Mouse (Mus musculus) CH12F3 (cell line): Measurements from ENCODE around the gene Zfp59.
"Not testable (repeated sequence)": the region's sequence is repeated elsewhere in the genome, so short reads cannot be mapped to it uniquely, and the experiment has no call there.

Experiments
- in situ Hi-C: fragments of 300-500 bp; cut with MboI; formaldehyde crosslinking; loops from 2 replicates; pipeline ENCODE4 v1.14.3; 2020; ENCODE audit warnings: low sequenced_read_pairs

Gene Zfp59

DNA sequence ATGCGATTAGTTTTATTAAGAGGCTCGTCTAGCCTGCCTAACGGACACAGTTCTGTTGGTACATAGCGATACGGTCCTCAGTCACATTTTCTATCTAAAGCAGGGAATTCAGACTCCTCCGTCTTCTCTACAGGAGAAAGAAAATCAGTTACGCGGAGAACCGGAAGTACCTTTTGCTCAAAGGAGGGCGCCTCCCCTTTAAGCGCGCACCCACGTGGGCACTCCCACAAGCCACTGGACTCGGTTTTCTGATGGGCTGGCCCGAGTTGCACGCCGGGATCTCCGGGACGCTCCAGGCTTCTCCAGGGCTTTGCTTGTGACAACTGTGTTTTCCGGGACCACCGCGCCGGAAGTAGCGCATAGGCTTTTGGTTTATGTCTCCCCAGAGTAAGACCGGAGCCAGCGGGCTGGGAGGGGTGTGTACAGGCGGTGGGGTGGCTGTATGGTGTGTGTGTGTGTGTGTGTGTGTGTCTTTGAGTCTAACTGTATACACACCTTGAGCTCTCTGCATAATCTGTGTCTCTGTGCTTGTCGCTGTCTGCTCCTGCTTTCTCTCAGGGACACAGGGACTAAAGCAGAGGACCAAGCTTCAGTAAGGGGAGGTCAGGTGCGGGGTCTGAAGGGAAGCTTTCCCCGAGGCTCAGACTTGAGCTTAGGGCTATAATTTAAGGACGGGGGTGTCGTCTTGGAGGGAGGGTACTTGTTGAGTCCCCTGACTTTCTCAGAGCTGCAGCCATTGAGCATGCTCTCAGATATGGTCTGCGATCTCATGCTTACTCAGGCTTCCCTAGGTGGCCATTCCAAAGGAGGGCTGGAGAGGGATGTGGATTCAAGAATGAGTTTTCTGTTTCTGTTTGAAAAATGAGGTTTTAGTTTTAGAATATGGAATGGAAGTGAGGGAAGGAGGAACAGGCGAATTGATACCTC, at the start of gene Zfp59:
Zfp59 (plus strand) TSS at position 285 of the 927 bp plus-strand sequence.
- in situ Hi-C loops = no loop called here

DNA sequence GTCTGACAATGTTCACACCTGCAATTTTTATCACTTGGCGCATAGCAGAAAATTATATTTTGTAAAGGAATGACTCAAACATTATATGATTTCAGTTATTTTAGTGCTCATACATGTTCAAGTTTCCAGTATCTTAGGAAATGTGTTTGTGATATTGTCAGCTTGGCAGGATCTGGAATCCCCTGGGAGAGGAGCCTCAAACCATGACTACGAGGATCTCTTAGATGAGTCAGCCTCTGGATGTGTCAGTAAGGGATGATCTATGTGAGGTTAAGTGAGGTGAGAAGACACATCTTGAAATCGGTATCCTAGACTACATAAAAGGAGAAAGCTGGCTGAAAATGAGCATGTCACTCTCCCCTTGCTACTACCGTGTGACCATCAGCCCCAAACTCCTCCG, 49.1 kb upstream of the Zfp59 start:
- in situ Hi-C loops = no loop called here

DNA sequence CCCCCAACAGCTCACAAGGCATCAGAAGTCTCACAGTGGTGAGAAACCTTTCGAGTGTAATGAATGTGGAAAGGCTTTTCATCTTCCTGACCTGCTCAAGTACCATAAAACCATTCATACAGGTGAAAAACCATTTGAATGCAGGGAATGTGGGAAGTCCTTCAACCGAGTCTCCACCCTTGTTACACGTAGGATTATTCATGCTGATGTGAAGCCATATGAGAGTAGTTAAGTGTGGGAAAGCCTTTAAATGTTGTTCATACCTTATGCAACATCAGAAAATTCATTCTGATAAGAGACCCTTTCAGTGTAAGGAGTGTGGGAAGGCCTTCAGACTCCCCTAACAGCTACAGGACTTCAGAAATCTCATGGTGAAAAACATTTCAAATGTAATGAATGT, 44.5 kb upstream of the Zfp59 start:
- in situ Hi-C loops = not testable (repeated sequence)

DNA sequence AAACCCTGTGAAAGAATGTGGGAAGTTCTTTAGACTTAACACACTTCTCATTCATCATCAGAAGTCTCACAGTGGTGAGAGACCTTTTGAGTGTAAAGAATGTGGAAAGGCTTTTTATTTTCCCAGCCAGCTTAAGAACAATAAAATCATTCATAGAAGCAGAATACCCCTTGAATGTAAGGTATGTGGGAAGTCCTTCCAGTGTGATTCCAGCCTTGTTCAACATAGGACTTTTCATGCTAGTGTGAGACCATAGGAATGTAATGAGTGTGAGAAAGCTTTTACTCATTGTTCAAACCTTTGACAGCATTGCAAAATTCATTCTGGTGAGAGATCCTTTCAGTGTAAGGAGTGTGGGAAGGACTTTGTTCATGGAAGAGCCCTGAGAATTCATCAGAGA, 43.8 kb upstream of the Zfp59 start:
- in situ Hi-C loops = no loop called here

DNA sequence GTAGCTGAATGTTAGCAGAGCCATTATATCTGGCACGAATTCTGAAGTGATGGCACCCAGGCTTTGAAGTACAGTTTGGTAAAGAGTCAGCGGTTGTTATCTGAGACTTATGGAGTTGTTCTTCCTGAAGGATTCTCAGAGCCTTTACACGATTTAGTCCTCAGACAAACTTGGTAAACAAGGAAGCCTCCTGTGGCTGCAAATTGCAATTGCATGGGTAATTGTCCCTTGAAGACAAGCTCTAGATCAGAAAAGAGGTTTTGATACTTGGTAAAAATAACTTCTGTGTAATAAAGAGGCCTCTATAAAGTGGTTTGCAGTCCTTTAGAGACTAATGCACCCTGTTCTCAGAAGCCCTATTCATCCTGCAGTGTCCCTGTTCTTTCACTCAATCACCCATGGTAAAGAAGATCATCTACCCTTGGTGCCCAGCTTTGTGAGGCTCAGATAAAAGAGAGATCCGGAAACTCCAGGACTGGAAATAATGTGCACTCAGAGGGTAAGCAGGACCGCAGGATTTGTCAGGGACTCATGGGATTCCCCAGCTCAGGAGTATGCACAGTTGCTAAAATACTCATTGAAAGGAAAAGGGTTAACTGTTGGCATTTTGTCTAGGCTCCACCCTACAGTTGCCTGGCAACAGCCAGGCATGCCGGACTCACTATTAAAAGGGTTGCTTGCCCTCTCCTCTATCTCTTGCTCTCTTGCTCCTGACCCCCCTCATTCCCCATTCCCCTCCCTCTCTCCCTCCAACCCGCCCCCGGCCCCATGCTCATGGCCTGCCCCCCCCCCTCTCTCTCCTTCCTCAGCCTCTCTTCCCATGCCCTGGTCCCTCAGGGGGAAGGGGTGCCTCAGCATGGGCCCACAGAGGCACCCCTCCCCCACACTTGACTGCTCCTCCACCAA, 40.2 kb upstream of the Zfp59 start:
- in situ Hi-C loops = no loop called here

DNA sequence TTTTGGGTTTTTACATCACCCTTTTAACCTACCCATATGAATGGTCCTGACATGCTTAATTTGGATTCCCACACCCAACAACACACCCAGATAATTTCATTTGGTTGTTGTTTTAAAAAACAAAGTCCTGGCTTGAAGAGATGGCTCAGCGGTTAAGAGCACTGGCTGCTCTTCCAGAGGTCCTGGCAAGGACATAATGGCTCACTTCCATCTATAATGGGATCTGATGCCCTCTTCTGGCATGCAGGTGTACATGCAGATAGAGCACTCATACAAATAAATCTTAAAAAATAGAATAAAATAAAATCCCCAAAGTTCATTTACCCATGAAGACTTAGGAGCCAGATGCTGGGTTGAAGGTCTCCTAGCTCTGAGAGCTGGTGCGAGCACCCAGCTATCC, 37.3 kb upstream of the Zfp59 start:
- in situ Hi-C loops = no loop called here

DNA sequence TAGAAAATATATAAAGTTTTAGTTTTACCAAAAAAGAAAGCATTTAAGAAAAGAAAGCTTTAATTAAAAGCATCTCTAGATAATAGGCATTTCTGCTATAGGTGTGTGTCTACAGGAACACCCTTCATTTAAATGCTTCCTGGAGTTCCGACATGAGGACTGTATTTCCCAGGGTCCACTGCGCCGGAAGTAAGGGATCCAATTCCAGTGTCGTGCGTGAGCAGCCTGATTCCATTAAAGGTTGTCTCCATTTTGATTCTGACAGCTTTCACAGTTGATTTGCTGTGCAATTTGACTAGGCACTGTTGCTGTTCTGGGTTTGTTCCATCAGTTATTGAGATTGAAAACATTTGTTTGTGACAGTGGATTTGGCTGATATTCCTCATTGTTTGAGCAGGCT, 35.4 kb upstream of the Zfp59 start:
- in situ Hi-C loops = no loop called here

DNA sequence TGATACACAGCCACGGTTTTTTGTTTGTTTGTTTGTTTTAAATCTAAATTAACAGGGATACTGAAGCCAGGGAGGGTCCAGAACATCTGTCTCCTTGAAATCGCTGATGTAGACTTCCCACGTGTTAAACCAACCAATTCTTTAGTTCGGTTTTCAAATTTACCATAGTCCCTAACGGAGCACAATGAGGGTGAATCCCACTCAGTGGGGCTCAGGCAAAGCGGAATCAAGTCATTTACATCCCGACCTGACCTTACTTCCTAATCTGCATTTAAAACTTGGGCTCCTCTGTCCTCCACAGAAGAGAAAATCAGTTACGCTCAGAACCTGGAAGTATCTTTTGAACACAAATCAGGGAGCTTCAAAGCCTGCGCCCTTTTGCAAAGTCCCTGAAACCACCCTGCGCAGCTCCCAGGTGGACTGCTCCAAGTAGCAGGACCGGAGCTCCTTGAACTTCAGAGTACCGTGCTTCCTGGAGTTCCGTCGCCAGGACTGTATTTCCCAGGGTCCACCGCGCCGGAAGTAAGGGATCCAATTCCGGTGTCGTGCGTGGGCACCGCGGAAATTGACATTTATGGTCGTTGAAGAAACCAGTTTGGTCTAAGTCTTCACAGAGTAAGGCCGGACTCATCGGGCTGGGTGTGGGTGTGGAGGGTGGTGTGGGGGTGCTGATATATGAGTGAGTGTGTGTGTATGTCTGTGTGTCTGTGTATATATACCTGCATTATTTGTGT, 33.9 kb upstream of the Zfp59 start:
- in situ Hi-C loops = no loop called here

DNA sequence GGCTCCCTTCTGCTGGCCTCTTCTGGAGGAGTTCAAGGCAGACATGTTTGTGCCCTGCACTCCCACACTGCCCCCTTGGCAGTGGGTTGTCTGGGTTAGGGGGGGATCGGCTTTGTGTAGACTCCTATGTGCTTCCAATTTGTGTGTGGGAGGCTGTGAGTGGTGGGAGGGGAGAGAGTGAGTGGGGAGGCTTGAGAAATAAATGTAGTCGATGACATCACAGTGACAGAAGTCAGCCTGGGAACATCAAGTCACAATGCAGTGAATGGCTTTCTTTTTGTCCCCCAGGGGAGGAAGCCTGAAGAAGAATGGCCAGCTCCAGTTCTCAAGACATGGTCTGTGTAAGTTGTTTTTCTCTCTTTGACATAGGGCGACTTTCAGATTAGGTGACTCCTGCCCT, 31.5 kb upstream of the Zfp59 start, which contains the start of gene Zfp626:
Zfp626 (plus strand) TSS at position 301 of the 400 bp plus-strand sequence.
- in situ Hi-C loops = not testable (repeated sequence)

DNA sequence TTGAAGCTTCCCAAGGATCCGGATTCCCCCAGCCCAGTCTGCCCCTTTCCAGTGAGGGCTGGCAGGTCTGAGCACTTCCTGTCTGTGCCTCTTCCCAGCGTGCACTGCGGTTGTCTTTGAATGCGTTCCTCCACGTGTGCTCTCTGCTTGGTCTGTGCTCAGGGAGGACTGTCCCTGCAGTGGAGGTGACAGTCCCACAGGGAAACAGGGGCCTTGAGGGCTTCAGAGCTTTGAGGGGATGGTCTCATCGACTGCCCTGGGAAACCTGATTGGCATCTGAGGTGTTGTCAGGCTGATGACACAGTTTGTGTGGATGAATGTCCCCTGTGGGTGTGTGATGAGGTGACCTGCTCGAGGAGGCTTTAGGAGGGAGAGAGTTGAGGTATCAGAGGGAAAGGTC, 31.1 kb upstream of the Zfp59 start:
- in situ Hi-C loops = not testable (repeated sequence)

DNA sequence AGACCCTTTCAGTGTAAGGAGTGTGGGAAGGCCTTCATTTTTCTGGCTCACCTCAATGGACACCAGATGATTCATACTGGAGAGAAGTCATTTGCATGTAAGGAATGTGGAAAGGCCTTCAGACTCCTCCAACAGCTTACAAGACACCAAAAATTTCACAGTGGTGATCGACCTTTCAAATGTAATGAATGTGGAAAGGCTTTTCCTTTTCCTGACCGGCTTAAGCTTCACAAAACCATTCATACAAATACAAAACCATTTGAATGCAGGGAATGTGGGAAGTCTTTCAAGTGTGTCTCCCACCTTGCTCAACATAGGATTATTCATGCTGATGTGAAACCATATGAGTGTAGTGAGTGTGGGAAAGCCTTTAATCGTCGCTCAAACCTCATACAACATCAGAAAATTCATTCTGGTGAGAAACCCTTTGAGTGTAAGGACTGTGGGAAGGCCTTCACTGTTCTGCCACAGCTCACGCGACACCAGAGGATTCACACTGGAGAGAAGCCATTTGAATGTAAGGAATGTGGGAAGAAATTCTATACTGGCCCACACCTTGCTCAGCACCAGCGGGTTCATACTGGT, 19.8 kb upstream of the Zfp59 start:
- in situ Hi-C loops = no loop called here

DNA sequence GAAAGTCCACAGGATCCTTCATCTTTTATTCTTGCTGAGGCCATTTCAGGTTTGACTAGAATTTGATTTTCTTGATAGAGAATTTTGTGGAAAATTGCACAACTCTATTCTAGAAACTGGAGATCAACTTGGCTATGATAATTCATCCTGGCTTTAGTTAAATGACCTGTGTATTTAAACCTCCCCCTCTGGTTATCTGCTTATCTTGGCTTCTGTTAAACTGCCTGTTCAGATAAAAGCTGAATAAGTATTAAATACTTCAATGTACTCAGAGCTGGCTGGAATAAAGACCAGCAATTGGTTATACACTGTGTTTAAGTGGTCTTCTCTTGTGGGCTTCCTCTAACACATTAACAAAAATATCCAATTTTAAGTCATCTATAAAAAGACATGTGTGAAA, 15.8 kb upstream of the Zfp59 start:
- in situ Hi-C loops = no loop called here

DNA sequence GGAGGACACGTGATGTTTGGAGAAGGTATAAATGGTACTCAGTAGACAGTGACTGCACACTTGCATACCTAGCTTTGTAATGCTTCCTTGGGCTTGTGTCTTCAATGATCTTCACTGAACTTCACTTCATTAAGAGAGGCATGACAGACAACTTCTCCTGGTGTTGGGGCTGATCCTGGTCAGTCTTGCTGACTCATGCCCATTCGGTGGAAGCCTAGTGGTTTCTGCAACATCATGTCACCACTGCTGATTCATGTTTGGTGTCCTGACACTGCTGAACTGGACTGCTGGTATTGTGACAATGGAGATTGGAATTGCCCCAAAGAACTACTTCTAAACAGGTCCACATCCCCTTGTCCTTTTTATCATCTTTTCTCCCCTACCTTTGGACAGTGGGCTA, 4.3 kb upstream of the Zfp59 start:
- in situ Hi-C loops = no loop called here

DNA sequence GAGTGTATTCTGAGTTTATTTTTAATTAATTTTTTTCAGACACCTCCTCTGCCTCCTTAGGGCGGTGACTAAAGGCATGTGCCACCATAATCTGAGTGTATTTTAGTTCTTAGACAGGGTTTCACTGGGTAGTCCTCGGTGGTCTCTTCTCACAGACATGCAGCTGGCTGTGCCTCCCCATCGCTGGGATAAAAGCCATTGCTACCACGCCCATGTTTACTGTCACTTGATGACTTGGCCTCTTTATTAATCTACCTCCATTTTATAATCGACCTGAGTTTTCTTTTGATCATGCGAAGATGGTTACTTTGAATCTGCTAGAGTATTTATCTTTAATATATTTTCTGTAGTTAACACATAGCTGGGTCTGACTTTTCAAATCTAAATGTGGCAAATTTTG, 511 bp upstream of the Zfp59 start:
- in situ Hi-C loops = no loop called here

DNA sequence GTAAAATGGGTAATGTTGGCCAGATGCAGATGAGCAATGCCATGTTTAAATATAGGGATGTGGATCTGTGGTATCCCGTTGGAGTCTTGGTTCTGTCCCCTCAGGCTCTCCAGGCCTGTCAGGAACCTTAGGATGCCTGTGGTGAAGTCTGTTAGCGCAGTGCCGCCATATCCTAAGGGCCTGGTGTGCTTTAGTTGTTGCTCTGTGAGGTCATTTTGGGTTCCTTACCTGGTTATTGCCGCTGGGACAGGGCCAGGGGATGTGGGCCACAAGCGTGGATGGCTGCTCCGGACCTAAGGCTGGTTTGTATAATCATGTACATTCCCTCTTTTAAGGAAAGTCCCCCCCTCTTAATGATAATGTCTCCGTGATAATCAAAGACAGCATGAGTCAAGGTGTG, 1.2 kb downstream of the Zfp59 start:
- in situ Hi-C loops = no loop called here

DNA sequence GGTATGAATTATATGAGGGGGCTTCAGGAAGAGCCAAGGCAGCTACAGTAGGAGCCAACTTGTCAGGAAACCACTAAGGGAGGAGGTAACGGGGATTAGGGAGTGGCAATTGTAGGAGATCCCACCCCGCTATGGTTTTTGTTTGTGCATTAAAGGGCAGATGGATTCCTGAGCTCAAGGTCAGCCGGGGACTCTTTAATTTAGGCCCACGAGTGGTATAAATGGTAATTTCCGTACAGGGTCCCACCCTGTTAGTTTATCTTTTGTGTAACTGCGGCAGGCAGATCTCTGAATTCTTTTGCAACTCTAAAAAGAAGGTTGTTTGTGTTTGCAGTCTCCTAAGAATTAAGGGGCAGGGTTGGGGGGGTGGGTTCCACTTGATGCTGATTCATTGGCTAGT, 1.7 kb downstream of the Zfp59 start:
- in situ Hi-C loops = no loop called here

DNA sequence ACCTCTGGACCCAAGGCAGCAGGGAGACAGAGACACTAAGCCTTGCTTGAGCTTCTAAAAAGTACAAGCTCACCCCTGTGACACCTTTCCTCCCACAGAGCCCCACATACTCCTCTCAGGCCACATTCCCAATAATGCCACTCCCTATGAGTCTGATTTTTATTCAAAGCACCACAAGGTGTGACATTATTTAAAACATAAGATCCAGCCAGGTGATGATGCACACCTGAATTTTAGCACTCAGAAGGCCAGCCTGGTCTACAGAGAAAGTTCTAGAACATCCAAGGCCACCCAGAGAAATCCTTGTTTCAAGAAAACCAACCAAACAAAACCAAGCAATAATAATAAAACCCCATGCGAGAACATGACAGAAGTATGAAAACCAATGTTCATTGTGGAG, 18.8 kb downstream of the Zfp59 start, which contains the start of gene Zfp607a:
Zfp607a (plus strand) TSS at position 301 of the 400 bp plus-strand sequence.
- in situ Hi-C loops = no loop called here

DNA sequence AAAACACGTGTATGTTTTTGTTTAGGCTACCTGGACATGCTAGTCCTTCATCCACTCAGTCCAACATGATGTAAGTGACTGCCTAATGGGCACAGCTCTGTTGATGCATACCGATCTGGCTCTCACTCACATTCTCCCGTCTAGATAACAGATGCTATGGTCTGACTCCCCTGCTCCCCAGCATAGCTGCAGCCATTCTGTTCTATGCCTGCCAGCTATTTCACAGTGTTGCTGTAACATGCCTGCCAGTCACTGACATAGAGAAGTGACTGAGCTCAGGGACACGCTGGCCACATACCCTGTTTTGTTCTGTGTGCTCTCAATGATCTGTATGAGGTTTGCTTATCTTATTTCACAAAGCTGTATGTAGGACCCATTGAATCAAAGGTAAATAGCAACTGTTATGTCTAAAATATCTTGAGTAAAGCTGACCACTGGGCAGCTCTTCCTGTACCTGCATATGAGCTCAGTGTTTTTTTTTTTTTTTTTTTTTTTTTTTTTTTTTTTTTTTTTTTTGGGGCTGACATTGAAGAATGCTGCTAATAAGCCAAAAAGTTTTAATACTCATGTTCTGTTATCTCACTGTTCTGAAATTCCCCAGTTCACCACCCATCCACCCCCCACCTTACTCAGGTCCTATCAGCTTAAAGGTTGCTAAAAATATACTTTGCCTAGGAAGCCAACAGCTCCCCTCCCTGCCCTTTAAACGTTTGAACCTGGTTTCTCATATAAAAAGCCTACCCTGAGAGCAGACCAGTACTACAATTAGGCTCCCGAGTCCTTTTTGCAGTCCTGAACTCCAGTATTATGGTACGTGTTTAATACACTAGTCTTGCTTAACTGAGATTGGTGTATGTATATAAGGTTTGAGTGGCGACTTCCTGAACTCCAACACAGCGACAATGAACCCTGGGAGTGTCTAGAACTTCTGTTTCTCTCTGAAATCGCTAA, 21.2 kb downstream of the Zfp59 start:
- in situ Hi-C loops = no loop called here

DNA sequence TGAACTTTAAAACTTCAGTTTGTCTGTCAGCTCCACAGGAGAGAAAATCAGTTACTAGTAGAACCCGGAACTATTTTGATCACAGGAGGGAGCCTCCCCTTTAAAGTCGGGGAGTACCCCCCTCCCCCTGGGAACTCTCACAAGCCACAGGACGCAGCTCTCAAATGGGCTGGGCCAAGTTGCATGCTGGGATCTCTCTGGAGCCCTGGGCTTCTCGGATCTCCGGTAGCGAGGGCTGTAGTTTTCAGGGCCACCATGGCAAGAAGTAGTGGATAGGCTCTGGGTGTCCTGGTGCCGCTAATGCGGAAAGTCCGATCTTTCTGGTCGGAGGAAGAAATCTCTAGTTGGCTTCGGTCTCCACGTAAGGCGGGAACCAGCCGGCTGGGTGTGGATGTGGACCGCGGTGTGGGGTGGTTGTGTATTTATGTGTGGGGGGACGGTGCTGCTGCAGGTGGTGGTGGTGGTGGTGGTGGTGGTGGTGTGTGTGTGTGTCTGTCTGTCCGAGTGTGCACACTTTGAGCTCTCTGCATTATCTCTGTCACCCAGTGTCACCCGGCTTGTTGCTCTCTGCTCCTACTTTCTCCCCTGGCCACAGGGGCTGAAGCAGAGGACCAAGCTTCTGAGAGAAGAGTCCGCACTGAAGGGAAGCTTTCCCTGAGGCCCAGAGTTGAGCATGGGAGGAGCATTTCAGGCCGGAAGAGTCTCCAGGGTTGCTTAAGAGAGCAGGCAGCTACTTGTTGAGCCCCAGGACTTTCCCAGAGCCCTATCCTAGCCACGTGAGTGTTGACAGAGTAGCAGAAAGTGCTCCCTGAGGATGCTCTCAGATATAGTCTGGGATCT, 22.2 kb downstream of the Zfp59 start:
- in situ Hi-C loops = no loop called here
